Comparison of ENCODE assay signal across 8 mouse cellular contexts in the genomic region with DNA sequence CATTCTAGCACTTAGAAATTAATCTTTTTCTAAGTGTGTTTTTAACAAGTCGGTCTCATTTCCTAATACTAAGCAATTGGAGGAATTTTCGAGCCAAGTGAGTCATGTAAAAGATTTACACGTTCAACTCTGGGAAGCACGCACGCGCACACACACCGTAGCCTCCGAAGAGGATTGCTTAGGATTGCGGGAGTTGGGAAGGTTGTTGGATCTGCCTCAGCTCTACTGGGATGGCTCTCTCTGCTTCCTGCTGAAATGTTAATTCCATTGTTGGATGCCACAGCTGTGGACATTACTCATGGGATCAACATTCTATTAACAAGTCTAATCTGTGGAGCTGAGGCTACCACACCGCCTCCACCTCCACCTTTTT. TPM values are rescaled to one million over a fixed set of nuclear protein-coding genes. Genes with fewer than 3 reads are reported as not detected.
DNase-seq lines count a peak whose midpoint lies in the region; ATAC-seq and TF ChIP-seq lines count a peak whose summit lies in the region.

No protein-coding gene starts in this region.

- H3K4me3 ChIP-seq in heart, embryonic 11.5 days (ENCODE audit: low read depth, low read length): peak overlapping the region; percentile 86
- H3K4me3 ChIP-seq in forebrain, embryonic 16.5 days (replicated peaks; ENCODE audit: low read length): peak overlapping the region; percentile 98
- H3K4me3 ChIP-seq in kidney, embryonic 15.5 days (replicated peaks): peak overlapping the region; percentile 89
- H3K4me3 ChIP-seq in lung, postnatal 0 days (ENCODE audit: low read depth, low read length): peak overlapping the region; percentile 69
- H3K4me3 ChIP-seq in stomach, embryonic 14.5 days (ENCODE audit: low read depth, low read length): peak overlapping the region; percentile 88

- H3K9me3 ChIP-seq in heart, embryonic 11.5 days (replicated peaks; ENCODE audit: control insufficient read depth, low read length): no peaks in the 10 kb centered on the region
- H3K9me3 ChIP-seq in forebrain, embryonic 16.5 days (ENCODE audit: control insufficient read depth, low read length): no peaks in the 10 kb centered on the region
- H3K9me3 ChIP-seq in kidney, embryonic 15.5 days (replicated peaks): no peaks in the 10 kb centered on the region
- H3K9me3 ChIP-seq in lung, postnatal 0 days (ENCODE audit: low read length): no peaks in the 10 kb centered on the region
- H3K9me3 ChIP-seq in stomach, embryonic 14.5 days (ENCODE audit: control insufficient read depth, low read depth, low read length): no peaks in the 10 kb centered on the region

- no peak for ATAC-seq in heart, embryonic 11.5 days (replicated peaks; ENCODE audit: insufficient number of reproducible peaks, low FRiP score, low TSS enrichment)
- ATAC-seq in forebrain, embryonic 16.5 days: no peak
- ATAC-seq in kidney, embryonic 15.5 days (replicated peaks; ENCODE audit: low FRiP score): no peak
- no peak for ATAC-seq in lung, postnatal 0 days
- ATAC-seq in stomach, embryonic 14.5 days (ENCODE audit: insufficient number of reproducible peaks, insufficient read depth, low FRiP score, low read depth): no peak

- WGBS in heart, embryonic 11.5 days (ENCODE audit: insufficient replicate concordance): 7% methylated on average over 10 of the region's 10 CpGs
- WGBS in forebrain, embryonic 16.5 days: 2% methylated on average over 10 of the region's 10 CpGs
- 5% methylated on average over 10 of the region's 10 CpGs for WGBS in kidney, embryonic 15.5 days
- WGBS in lung, postnatal 0 days: 5% methylated on average over 10 of the region's 10 CpGs
- WGBS in stomach, embryonic 14.5 days: 4% methylated on average over 10 of the region's 10 CpGs

- H3K4me1 ChIP-seq in heart, embryonic 11.5 days (ENCODE audit: control insufficient read depth, insufficient read depth, low read length): peaks cover 15% of the 10 kb centered on the region
- peaks cover 26% of the 10 kb centered on the region for H3K4me1 ChIP-seq in forebrain, embryonic 16.5 days (replicated peaks; ENCODE audit: control insufficient read depth, insufficient read depth, low read length)
- peaks cover 28% of the 10 kb centered on the region for H3K4me1 ChIP-seq in kidney, embryonic 15.5 days
- peaks cover 3% of the 10 kb centered on the region; the same call in 1 of the 2 replicates for H3K4me1 ChIP-seq in lung, postnatal 0 days (ENCODE audit: insufficient read depth, low read depth, low read length)
- H3K4me1 ChIP-seq in stomach, embryonic 14.5 days (ENCODE audit: control insufficient read depth, insufficient read depth, low read length): no peaks in the 10 kb centered on the region

- H3K27me3 ChIP-seq in heart, embryonic 11.5 days (ENCODE audit: control insufficient read depth, insufficient read depth, low read length): no peaks in the 10 kb centered on the region
- H3K27me3 ChIP-seq in forebrain, embryonic 16.5 days (replicated peaks; ENCODE audit: control insufficient read depth, insufficient read depth, low read length): no peaks in the 10 kb centered on the region
- peaks cover 7% of the 10 kb centered on the region; the same call in 1 of the 2 replicates for H3K27me3 ChIP-seq in kidney, embryonic 15.5 days
- no peaks in the 10 kb centered on the region for H3K27me3 ChIP-seq in lung, postnatal 0 days (replicated peaks; ENCODE audit: insufficient read depth, low read length)
- no peaks in the 10 kb centered on the region for H3K27me3 ChIP-seq in stomach, embryonic 14.5 days (ENCODE audit: control insufficient read depth, insufficient read depth, low read length)

- DNase-seq in heart, adult 8-10 months (ENCODE audit: low spot score): no peak
- DNase-seq in adrenal gland, postnatal 25 days: peak; percentile 17
- DNase-seq in lung, postnatal 0 days (ENCODE audit: low spot score): peak; percentile 81
- DNase-seq in testis, postnatal 14 days (ENCODE audit: low spot score): no peak

- no peak for TF ChIP-seq EP300 in lung, postnatal 0 days (IDR thresholded peaks at IDR 0.05)

- H3K9ac ChIP-seq in heart, embryonic 11.5 days (ENCODE audit: low read depth, low read length): peak overlapping the region; percentile 92; the same call in 1 of the 2 replicates
- H3K9ac ChIP-seq in forebrain, embryonic 16.5 days (replicated peaks; ENCODE audit: low read depth, low read length): peak overlapping the region; percentile 95
- H3K9ac ChIP-seq in kidney, embryonic 15.5 days: peak overlapping the region; percentile 85; the same call in 1 of the 2 replicates
- peak overlapping the region; percentile 71; the same call in 1 of the 2 replicates for H3K9ac ChIP-seq in lung, postnatal 0 days (replicated peaks; ENCODE audit: low read depth)
- peak overlapping the region; percentile 71; the same call in 1 of the 2 replicates for H3K9ac ChIP-seq in stomach, embryonic 14.5 days (replicated peaks; ENCODE audit: low read depth, low read length)

- no peak overlapping the region; the same call in 1 of the 2 replicates for H3K27ac ChIP-seq in heart, embryonic 11.5 days (ENCODE audit: low read depth, low read length)
- H3K27ac ChIP-seq in forebrain, embryonic 16.5 days (ENCODE audit: low read length): peak overlapping the region; percentile 95; the same call in 1 of the 2 replicates
- no peak overlapping the region for H3K27ac ChIP-seq in kidney, embryonic 15.5 days
- no peak overlapping the region for H3K27ac ChIP-seq in lung, postnatal 0 days (ENCODE audit: low read length)
- H3K27ac ChIP-seq in stomach, embryonic 14.5 days (ENCODE audit: low read length): no peak overlapping the region

- no peaks in the 10 kb centered on the region for H3K36me3 ChIP-seq in heart, embryonic 11.5 days (ENCODE audit: control insufficient read depth, insufficient read depth, low read length)
- H3K36me3 ChIP-seq in forebrain, embryonic 16.5 days (ENCODE audit: control insufficient read depth, insufficient read depth): no peaks in the 10 kb centered on the region
- H3K36me3 ChIP-seq in kidney, embryonic 15.5 days: no peaks in the 10 kb centered on the region
- H3K36me3 ChIP-seq in lung, postnatal 0 days (ENCODE audit: insufficient read depth, low read length): no peaks in the 10 kb centered on the region
- H3K36me3 ChIP-seq in stomach, embryonic 14.5 days (ENCODE audit: control insufficient read depth, insufficient read depth, low read length): no peaks in the 10 kb centered on the region

- H3K4me2 ChIP-seq in heart, embryonic 11.5 days: peak overlapping the region; percentile 84
- peak overlapping the region; percentile 90 for H3K4me2 ChIP-seq in forebrain, embryonic 16.5 days (ENCODE audit: low read length)
- peak overlapping the region; percentile 95 for H3K4me2 ChIP-seq in kidney, embryonic 15.5 days
- peak overlapping the region; percentile 96 for H3K4me2 ChIP-seq in lung, postnatal 0 days (replicated peaks; ENCODE audit: low read depth, low read length)
- H3K4me2 ChIP-seq in stomach, embryonic 14.5 days (replicated peaks; ENCODE audit: low read depth, low read length): peak overlapping the region; percentile 79

- no peak for TF ChIP-seq CTCF in lung, postnatal 0 days (IDR thresholded peaks at IDR 0.05)

RNA-seq across cellular contexts. Expression of a gene that starts 1.4 kb away (rescaled TPM):
- 24.5 and 28.1 TPM in 2 replicates for polyA plus RNA-seq in heart, embryonic 11.5 days (2014; fragmentation: Nextera tagmentation; extraction: Ambion mirVana)
- total RNA-seq in heart, adult 8-10 months (2022): 10 to 100 TPM; 30.6 to 50.2 (median 38.4) TPM
- 20.7 and 38.6 TPM in 2 replicates for total RNA-seq in adrenal gland, postnatal 25 days (2021)
- polyA plus RNA-seq in forebrain, embryonic 16.5 days (2015; fragmentation: Nextera tagmentation; extraction: Ambion mirVana): 184 and 188 TPM in 2 replicates
- 32.0 and 37.6 TPM in 2 replicates for polyA plus RNA-seq in kidney, embryonic 15.5 days (2015; fragmentation: Nextera tagmentation; extraction: Ambion mirVana)
- 49.3 and 61.1 TPM in 2 replicates for polyA plus RNA-seq in lung, postnatal 0 days (2015; fragmentation: Nextera tagmentation; extraction: Ambion mirVana)
- 50.1 and 56.3 TPM in 2 replicates for polyA plus RNA-seq in stomach, embryonic 14.5 days (2014; fragmentation: Nextera tagmentation; extraction: Ambion mirVana)

Comparison
In these comparisons a context has a peak if more than half of its experiments do, and no peak if none do; other contexts are left out.
1. DNase-seq: peak in adrenal gland, postnatal 25 days (single experiment) and lung, postnatal 0 days (single experiment); none in heart, adult 8-10 months (single experiment) and testis, postnatal 14 days (single experiment).
2. Peak in every context shown above with its lines, with median percentiles within 50 percentile points of each other: H3K4me2 ChIP-seq, H3K4me3 ChIP-seq and H3K9ac ChIP-seq.